Mouse (Mus musculus) thymus, adult 2 months (tissue): ENCODE measurements around the gene A730049H05Rik.

Experiments used
- CTCF ChIP-seq: fragments of 200-500 bp; IDR thresholded peaks from 2 replicates; pipeline ENCODE4 v1.5.1; 2012; ENCODE audit warnings: mild to moderate bottlenecking, control low read depth, low read length, moderate library complexity, borderline replicate concordance; ENCODE audit not compliant: control insufficient read depth, poor library complexity, insufficient read depth; ENCODE audit errors: extremely low read depth
- POLR2A ChIP-seq: fragments of 200-500 bp; IDR thresholded peaks from 2 replicates; pipeline ENCODE4 v1.6.1; 2012; ENCODE audit warnings: mild to moderate bottlenecking, low read length, control low read depth, moderate library complexity; ENCODE audit not compliant: control insufficient read depth, poor library complexity, insufficient read depth; ENCODE audit errors: extremely low read depth

GRCm38 (mm10) chr6:92779140-92779934, 36.9 kb upstream of the A730049H05Rik start:
- TF ChIP-seq POLR2A (no peak), CTCF (no peak)
